Mouse (Mus musculus): ENCODE measurements at regions not wholly inside any gene's neighbourhood (a gene's known extent, or its start where the extent isn't known, plus 50 kb on each side); places are given as distances from the start of the nearest gene placed in this dataset.

DNA sequence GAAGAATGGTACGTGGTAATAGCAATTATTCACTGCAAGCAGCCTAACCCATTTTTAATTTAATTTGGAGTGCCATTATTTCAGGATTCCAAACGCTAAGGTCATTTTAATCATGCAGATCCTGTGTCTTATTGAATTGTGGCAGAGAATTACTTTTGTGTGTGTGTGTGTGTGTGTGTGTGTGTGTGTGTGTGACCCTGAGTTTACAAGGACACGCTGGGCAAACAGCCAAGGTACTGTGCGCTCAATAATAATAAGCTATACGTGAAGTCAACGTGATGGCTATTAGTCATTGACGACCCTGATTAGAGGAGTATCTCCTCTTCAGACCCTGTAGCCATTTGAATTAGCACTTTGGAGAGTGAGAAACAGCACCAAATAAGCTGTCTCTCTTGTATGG, 144.1 kb downstream of the Klf7 start:
- no peak for DNase-seq (ENCODE audit: low spot score in 2 of 2)

DNA sequence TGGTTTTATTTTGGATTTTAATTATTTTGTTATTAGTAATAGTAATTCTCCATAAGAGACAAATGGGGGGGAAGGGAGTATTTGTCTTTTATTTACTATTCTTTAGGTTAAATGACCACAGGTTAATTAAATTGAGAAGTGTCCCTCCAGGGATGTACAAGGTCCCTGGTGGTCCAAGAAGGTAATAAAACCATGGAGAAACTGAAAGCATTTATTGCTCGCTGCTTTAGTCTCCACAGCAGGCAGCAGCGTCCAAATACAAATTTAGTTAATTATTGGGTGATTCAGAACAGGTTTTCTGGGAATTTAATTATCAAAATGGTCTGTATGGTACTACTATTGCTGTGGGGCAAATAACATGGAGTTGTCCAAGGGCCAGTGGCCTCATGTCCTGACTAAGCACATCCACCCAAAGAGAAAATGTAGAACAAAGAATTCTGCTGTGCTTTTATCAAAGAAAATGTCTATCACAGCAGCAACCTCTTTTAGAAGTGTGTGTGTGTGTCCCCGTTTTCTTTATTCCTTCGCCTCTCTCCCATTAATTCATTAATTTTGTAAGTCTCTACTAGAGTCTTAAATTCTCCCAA, 144.7 kb downstream of the Klf7 start:
- DNase-seq (ENCODE audit: low spot score in 2 of 2) = no peak

DNA sequence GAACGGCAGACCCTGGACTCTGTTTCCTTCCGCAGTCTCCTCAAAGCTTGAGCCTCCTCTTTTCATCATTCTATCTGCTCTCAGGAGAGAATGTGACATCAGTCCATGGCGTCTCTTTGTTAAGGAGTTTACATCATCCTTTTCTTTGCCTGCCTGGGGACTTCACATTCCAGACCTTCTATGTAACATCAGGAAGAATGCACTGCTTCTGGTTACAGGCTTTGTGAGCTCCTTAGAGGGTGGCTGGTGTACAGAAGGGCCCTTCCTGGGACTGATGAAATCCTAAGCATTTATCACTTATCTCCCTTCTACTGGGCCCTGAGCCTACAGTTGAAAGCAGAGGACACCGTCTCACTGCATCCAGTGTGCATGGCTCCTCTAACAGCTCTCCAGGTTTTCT, 145.2 kb downstream of the Klf7 start:
- DNase-seq (ENCODE audit: low spot score in 2 of 2) = no peak

DNA sequence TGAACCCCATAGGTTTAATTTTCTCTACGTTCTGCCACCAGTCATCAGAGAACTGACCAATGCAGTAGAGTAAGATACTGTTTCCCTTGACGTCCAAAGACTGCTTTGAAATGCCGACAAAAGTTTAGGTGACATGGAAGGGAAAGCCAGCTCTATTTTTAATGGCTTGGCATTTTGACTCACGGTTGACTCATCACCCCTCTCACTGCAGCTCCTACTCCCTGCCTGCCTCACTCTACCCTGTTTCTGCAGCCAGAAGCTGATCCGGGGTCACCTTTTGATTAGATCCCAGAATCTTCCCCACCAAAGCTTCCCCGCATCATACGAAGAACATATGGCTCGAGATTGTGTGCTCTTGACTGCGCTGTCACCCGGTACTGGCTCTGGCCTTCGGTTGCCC, 154.2 kb downstream of the Klf7 start:
- no peak for DNase-seq (ENCODE audit: low spot score in 2 of 2)

DNA sequence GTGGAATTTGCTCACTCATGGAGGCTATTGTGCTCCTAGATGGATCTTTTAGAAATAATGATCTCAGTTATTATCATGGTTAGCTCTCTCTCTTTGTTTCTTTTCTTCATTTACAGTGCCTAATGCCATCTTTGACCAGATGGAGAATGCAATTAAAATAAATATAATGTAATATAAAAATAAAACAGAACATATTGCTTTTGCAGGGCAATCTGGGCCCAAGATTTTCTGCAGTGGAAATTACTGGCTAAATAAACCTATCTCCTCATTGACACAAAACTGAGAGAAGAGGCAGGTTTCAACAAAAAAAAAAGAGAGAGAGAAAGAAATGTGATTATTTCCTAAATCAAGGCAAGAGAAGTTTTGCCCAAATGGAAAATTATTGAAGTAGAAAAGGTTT, 156.6 kb downstream of the Klf7 start:
- no peak for DNase-seq (ENCODE audit: low spot score in 2 of 2)

DNA sequence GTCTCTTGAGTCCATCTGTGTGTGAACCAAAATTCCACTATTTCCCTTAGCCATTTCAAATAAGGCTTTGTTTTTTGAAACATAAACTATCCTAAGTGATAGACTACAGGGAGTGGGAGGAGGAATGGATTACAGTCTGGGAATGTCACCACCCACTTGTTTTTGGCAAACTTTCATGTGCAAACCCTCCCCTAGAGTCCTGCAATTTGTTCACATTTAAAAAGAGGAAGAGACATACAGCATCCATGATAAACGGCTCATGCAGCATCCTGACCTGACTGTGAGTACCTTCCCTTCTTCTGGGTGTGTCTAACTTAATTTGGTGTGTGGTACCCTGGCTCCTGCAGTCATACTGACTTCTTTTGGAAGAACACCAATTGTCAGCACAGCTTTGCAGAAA, 157.6 kb downstream of the Klf7 start:
- peak; percentile 36 to 39 for DNase-seq (ENCODE audit: low spot score in 2 of 2)

DNA sequence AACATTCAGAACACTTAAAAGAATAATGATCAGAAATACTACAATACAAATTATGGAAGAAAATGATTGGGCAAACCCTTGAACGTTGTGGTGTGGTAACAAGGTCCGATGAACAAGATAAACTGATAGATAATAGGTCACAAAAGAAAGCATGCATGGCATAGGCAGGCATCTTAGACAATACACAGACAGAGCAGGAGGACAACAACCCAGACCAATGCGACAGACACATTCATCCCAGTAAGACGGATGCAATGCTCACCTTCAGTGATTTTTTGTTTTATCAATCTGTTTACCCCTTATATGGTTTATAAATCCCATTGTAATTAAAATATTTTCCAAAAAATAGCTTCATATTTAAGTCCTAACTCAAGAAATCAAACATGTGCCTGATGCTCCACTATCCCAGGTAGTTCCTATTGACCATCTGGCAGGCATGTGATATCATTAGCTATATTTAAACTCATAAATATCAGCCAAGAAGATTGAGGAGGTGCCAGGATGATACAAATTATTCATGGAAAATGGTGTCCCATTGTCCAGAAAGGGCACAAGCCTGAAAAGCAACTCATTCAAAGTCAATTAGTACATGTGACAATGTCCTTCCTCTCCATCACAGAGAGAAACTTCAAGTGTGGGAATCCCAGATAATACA, 166.3 kb downstream of the Klf7 start:
- DNase-seq (ENCODE audit: low spot score in 2 of 2) = no peak

DNA sequence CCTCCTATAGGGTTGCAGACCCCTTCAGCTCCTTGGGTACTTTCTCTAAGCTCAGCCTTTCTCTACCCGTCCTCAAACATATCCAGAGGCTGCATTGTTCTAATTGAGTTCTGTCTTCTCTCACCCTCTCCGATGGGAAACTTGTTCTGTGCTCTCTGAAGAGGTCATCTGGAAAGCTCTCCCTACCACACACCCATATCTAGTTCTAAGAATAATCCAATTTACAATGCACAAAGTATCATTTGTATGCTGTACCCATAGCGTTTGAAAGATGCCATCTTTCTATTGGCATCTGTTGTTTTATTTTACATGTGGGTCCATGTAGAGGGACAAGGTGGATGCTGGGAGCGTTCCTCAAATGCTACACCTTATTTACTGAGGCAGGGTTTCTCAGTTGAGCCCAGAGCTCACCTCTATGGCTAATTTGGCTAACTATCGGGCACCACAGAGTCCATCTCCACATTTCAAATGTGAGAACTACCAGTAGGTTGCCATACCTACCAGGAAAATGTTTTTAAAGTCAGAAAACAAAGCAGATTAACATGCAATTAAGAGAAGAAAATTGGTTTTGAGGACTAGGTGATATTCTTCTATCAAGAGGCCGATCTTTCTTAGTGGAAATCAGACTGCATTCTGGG, 167.1 kb downstream of the Klf7 start:
- no peak for DNase-seq (ENCODE audit: low spot score in 2 of 2)

DNA sequence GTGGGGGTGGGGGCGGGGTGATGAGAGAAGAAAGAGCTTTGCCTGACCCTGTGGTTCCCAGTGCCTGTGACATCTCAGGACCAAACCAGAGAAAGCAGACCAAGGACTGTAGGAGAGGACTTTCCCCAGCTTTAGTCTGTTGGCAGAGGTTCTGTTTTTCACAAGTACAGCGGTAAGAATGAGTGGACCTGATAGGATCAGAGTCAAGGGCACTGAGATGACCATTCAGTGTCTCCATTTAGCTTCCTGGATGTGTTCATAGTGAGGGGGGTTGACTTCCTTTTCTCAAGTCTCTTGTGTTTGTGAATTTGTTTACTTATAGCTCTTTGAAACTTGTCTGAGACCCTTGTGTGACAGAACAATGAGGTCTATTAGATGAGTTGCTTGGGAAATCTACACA, 167.9 kb downstream of the Klf7 start:
- DNase-seq (ENCODE audit: low spot score in 2 of 2) = no peak

DNA sequence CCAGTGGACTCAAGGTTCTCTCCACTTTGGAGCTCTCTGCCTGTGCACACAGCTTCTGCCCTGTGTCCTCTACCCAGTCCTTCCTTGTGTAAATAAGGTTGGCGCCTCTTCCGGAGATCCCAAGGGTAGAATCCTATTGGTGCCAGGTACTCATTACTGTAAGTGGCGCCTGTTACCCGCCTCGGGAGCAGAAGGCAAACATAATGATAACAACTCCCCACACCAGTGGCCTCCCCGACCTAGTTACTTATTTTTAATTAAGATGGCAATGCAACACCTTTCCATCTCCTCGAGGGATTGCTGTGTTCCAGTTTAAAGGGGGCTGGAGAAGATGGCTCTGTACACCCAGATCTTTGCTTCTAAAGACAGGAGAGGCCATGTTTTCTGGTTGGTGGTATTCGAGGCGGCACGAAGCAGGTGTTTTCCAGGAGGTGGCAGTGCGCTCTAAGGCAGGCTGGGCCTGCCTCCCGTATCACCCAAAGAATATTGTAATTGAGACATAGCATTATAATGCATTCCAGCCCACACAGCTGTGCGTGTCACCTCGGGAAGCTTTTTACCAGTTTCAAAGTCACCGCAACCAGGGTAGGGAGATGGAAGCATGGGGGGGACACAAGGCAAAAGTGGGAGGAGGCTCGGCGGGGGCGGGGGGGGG, 168.7 kb downstream of the Klf7 start:
- peak; percentile 55 to 62 for DNase-seq (ENCODE audit: low spot score in 2 of 2)

DNA sequence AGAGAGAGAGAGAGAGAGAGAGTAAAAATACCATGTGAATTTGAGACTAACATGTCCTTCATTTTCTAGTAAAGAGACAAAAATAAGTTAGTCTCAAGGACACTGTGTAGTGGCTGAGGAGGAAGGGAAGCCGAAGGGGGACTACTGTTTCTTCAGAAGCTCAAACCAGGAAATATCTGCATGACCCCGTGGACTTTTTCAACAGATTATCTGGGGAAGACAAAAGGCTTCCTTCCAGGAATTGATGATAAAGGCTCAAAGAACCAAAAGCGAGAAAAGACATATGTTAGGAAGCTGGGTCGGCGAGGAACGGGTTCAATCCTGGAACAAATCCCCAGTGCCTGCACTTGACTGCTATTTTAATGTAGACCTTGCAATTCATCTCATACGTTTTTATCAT, 170.4 kb downstream of the Klf7 start:
- no peak for DNase-seq (ENCODE audit: low spot score in 2 of 2)

DNA sequence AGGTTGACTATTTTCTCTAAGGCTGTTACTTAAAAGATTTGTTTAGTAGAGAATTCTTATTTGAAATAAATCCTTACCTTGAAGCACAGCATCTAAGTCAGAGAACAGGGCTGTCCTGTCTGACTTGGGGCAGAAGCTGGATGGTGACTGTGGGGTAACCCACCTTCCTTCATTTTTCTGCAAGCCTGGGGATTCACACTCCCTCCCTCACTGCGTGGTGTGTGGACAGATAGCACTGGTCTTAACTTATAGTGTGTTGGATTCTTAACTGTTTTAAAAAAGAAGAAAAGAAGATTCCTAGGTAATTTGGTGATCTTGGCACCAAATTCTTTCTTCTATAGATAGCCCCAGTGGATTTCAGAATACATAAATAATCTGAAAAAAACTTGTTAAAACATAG, 174.8 kb downstream of the Klf7 start:
- DNase-seq (ENCODE audit: low spot score in 2 of 2) = no peak

DNA sequence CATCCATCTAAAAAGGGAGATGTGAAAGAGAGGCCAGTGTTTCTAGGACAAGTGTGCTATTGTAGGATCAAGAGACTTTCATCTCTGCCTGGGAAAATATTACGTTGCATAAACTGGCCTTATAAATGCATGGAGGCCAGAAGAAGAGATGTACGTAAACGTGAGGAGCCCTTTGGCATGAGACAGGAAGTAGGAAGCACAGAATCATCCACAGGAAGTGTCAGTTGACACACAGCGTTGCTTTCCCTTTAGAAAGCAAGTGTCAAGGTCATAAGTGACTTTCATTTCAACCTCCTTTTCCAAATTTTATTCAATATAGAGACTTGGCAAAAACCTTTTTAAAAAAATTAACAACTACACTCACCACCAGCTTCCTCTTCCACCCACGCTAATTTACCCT, 175.2 kb downstream of the Klf7 start:
- DNase-seq (ENCODE audit: low spot score in 2 of 2) = no peak

DNA sequence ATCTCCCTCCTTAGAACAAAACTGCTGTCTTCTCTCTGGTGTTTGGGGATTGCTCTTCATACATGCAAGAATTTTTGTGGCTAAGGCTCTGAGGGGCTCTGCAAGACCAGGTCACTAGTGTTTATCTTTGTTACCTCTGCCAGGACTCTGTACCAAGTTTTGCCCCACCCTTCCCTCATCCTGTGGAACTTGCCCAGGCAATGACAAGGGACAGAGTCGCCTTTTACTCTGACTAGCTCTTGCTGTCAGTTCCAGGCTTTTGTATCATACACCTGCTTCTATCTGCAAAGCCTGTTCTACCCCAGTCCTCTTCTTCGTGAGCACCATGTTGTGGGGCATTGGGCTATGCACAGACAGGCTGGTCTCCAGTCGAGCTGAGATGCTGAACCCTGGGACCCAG, 175.7 kb upstream of the 4933402D24Rik start:
- no peak for DNase-seq (ENCODE audit: low spot score in 2 of 2)

DNA sequence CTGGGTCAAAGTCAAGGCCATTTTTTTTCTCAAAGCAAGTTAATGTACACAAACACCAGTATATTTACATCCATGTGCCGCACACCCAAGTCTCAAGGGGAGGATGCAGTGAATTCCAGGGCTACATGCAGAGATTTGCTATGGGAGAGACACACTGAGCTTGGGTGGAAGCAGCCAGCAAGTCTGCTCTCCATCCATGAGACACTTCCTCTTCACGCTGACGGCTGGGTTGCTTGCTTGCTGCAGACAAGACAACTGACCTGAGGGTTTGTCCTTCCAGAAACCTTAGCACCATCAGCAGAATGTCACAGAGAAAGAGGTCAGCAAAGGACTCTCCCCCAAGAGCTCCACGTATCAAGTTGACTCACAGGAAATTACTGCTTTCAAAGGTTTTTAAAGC, 169.3 kb upstream of the 4933402D24Rik start:
- DNase-seq (ENCODE audit: low spot score in 2 of 2) = no peak

DNA sequence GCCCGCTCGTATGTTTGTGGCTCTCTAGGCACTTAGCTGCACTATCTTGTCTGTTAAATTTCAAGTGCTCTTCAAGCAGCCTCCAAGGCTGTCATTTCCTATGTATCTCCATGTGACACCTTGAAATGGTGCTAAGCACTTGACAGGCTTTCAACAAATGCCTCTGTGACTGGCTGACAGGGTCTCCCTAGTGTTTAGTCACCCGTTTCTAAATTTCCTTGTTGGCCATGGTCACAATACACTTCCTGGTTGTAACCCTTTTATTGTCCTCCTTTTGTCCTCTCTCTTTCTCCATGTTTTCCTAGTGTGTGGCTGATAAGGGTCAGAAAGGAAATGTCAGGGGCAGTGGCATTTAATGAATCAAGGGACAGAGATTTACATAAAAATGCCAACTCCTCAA, 168.4 kb upstream of the 4933402D24Rik start:
- no peak for DNase-seq (ENCODE audit: low spot score in 2 of 2)

DNA sequence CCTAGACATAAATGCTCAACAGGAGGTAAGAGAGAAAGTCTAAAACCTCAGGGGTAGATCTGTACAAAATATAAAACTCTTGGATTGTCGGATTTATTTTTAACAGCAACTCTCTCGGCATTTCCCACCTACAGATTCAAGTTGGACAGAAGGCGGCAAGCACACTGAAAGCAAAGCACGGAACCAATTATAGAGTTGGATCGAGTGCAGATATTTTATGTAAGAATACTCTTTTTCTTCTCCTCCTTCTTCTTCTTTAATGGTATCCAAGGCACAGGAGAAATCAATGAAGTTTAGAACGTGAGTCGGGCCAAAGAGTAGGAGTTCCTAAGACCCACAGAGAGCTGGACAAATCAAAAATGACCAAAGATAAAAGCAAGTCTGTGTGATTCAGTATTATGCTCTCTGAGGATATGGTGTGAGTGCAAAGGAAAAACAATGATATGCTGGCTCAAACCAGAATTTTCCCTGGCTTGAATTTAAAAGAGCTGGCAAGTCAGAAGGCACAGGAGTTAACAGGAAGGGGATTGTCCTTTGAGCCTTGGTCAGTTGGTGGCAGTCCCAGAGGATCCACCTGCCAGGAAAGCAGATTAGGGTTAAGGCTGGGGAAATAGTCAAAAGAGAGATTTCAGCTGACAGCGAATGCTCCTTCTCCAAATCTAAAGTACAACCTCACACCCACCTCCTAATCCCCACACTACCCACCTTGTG, 165.7 kb upstream of the 4933402D24Rik start:
- DNase-seq (ENCODE audit: low spot score in 2 of 2) = peak; percentile 20 to 57

DNA sequence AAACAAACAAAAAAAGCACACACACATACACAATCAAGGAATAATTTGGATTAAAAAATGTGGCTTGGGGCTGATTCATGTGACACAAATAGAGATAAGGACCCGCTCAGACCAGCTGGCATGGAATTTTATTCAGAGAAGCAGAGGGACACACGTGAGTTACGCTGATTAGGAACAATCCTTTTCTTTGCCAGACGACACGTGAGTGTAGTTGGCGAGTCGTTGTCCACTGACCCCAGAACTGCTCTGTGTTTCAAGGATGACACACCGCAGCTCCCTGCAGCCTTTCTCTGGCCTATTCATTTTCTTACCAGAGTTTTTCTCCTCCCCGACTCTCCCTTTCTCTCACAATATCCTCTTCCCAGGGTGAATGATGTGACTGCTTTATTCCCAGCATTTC, 163.4 kb upstream of the 4933402D24Rik start:
- no peak for DNase-seq (ENCODE audit: low spot score in 2 of 2)

DNA sequence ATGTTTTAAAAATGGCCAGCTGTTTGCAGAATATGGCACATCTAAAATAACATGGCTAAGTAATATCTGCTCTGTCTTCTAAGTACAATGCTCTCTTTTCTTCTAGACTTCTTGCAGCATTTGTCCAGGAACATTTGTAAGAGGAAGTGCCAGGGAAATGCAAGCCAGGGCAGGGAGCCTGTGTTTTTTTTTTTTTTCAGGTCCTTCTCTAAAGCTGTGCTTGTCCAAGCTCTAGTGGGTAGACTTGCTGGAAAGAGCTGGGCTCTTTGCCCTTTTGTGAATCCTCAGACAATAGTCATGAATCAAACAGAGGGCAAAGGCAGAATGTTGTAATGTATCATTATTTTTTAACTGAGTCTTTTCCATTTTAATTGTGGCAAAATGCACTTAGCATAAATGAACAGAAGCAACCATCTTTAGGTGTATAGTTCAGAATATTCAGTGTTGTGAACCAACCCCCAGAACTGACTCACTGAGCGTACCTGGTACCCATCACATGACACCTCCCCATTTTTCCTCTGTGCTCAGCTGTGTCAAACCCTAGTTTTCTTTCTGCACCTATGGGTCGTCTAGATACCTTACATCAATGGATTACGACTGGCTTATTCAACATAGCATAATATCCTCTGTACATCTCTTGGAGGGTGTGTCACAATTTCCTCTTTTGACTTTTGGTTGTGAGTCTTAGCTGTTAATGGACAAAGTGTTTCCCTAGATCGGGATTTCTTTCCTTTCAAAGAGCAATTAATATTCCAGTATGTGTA, 160.5 kb upstream of the 4933402D24Rik start:
- peak in 1 of 2 experiments; percentile 19 for DNase-seq (ENCODE audit: low spot score in 2 of 2)

DNA sequence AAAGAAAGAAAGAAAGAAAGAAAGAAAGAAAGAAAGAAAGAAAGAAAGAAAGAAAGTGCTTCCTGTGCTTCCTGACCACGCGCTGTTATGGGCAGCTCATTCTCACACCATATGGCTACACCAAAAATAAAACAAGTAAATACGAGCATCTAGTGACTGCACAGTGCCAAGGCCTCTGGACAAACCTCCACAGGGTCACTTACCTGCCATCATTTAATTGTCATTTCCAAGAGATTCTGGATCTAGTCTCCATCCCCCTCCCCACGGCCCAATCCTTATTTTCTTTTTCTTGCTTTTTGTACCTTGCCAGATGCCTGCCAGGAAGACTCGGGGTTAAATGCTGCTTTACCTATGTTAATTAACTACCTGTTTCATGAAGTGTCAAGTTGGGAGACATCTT, 159.8 kb upstream of the 4933402D24Rik start:
- no peak for DNase-seq (ENCODE audit: low spot score in 2 of 2)

DNA sequence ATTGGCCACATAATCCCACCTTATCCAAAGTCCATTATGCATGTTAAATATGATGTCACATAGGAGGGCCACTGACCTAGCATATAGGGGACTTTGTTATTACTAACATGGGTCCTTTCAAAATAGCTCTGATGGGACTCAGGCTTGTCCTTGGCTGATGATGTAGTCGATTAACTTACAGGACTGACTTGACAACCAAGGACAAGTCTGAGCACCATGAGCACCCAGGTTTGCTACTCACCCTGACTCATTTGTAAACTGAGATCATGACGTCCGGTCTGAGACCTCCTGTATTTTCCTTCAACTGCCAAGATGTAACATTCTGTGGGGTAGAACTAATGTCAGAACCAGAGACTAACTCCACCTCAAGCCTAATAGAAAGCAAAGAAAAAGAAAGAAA, 159.3 kb upstream of the 4933402D24Rik start:
- DNase-seq (ENCODE audit: low spot score in 2 of 2) = no peak

All from left cerebral cortex, adult 18-20 months (tissue).